Mouse (Mus musculus) heart, postnatal 0 days (tissue): ENCODE data around the gene Preb. TPM values are rescaled to one million over a fixed set of nuclear protein-coding genes. Genes with fewer than 3 reads are reported as not detected.
A peak's percentile ranks its signal among the peaks of the same experiment; 100 is the strongest.

Source experiments
- ATAC-seq: fragments of 200-750 bp; cut with Nextera tagmentation; 2 replicates; pipeline ENCODE4 v1.8.0; 2017; ENCODE audit warnings: low read depth, moderate number of reproducible peaks, moderate library complexity; ENCODE audit not compliant: insufficient read depth
- DNase-seq: peaks from one replicate; pipeline ENCODE4 v3.0.0-alpha.2; 2016; ENCODE audit warnings: low spot score
- H3K27ac ChIP-seq: fragments of 300-500 bp; sonication (generic); 2 replicates; pipeline ENCODE4 v1.5.1; 2014; ENCODE audit warnings: low read depth, mild to moderate bottlenecking
- H3K27me3 ChIP-seq: fragments of 300-500 bp; sonication (generic); 2 replicates; pipeline ENCODE4 v1.6.1; 2014; ENCODE audit warnings: low read length, mixed read lengths; ENCODE audit not compliant: control insufficient read depth, insufficient read depth
- H3K36me3 ChIP-seq: fragments of 300-500 bp; sonication (generic); replicated peaks from 2 replicates; pipeline ENCODE4 v1.6.1; 2014; ENCODE audit warnings: low read length, mixed read lengths; ENCODE audit not compliant: control insufficient read depth, insufficient read depth
- H3K4me1 ChIP-seq: fragments of 300-500 bp; sonication (generic); 2 replicates; pipeline ENCODE4 v1.6.1; 2014; ENCODE audit warnings: antibody characterized with exemption; ENCODE audit not compliant: control insufficient read depth, insufficient read depth
- H3K4me2 ChIP-seq: fragments of 300-500 bp; sonication (generic); 2 replicates; pipeline ENCODE4 v1.6.1; 2014; ENCODE audit warnings: low read depth, mild to moderate bottlenecking, low read length, moderate library complexity
- H3K4me3 ChIP-seq: fragments of 300-500 bp; sonication (generic); 2 replicates; pipeline ENCODE4 v1.5.1; 2014; ENCODE audit warnings: low read depth, low read length
- H3K9ac ChIP-seq: fragments of 300-500 bp; sonication (generic); replicated peaks from 2 replicates; pipeline ENCODE4 v1.6.1; 2014; ENCODE audit warnings: low read depth, low read length, mixed read lengths
- H3K9me3 ChIP-seq: fragments of 300-500 bp; sonication (generic); replicated peaks from 2 replicates; pipeline ENCODE4 v1.6.1; 2016; ENCODE audit warnings: low read length; ENCODE audit not compliant: control insufficient read depth
- CTCF ChIP-seq: IDR thresholded peaks from 2 replicates; pipeline ENCODE4 v1.5.1; 2016; ENCODE audit warnings: antibody characterized with exemption, control low read depth, low read depth
- EP300 ChIP-seq: IDR thresholded peaks from 2 replicates; pipeline ENCODE4 v1.6.1; 2016; ENCODE audit warnings: antibody characterized with exemption, low read depth
- WGBS: fragments of 180-500 bp; shearing (Covaris S2); extraction: QIAGEN DNeasy Blood & Tissue Kit; methylation state at CpG from one replicate; pipeline ENCODE4 v1.1.7; 2014; 5-methylcytosine and 5-hydroxymethylcytosine counted together
- polyA plus RNA-seq: library from polyadenylated mRNA; unstranded; fragments of >200 nt; fragmentation: Nextera tagmentation; extraction: Ambion mirVana; gene quantifications from 2 replicates; pipeline ENCODE4 v1.2.1, GENCODE M21; 2015
- total RNA-seq: library from RNA; depleted of rRNA; stranded (reverse); fragments of >200 nt; gene quantifications from 2 replicates; pipeline ENCODE4 v1.2.3, GENCODE M21; 2014; ENCODE audit warnings: low replicate concordance

Preb gene
- total and polyA plus RNA-seq, 2 experiments from 2014 or later, result 40.0 to 54.3 TPM

DNA sequence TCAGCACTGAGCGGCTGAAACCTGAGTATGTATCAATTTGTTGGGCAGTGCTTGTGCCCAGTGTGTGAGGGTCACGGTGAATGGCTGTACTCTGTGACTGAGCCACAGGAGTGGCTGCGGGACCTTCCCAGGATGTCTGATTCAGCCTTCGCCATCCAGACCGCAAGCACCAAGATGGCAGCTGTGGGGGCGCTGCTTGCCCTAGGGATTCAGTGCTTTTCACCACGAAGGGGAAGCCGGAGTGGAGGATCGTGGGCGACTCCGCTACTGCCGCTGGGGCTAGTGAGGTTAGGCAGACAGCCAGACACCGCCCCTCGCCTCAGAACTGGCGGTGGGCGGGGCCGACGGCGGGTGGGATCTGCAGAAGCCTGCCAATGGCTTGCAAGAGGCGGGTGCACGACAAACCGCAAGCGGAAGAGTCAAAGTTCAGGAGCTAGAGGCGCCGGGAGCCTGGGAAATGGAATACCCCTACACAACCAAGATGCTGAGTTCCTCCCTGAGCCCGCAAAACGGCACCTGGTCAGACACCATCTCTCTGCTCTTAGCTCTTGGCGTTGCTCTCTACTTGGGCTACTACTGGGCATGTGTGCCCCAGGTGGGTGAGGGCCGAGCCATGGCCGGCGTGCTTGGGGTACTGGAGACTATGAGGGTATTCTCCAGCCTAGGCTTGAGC, 10.4 kb downstream of the Preb start:
- under 1% methylated on average over 31 of the region's 31 CpGs for WGBS
- no peaks in the 10 kb centered on the region for H3K9me3 ChIP-seq
- ATAC-seq, result peak; percentile 88

DNA sequence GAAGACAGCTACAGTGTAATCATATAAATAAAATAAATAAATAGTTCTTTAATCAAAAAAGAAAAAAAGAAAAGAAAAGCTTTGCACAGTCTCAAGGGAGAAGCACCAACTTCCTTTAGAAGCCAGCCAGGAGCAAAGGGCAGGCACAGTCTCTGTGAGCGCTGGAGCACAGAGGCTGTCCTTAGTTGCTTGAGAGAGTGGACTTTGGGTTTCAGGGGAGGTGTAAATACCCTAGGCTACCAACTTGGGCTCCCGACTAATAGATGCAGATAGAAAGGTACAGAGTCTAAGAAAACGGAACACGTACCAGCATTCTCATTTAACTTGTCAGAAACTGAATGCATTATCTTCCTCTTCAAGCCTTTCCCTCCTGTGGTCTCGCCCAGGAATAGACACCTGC, 11.5 kb downstream of the Preb start:
- peaks cover 16% of the 10 kb centered on the region for H3K36me3 ChIP-seq
- no peak overlapping the region for H3K4me2 ChIP-seq
- 73% methylated on average over 5 of the region's 5 CpGs for WGBS
- peaks cover 10% of the 10 kb centered on the region for H3K4me1 ChIP-seq
- no peak overlapping the region for H3K4me3 ChIP-seq
- TF ChIP-seq EP300 (no peak), CTCF (no peak)
- no peak overlapping the region for H3K27ac ChIP-seq
- ATAC-seq (no peak), DNase-seq (no peak)
- H3K9me3 ChIP-seq, result no peaks in the 10 kb centered on the region
- H3K27me3 ChIP-seq, result no peaks in the 10 kb centered on the region
- H3K9ac ChIP-seq, result no peak overlapping the region

More for the DNA sequence above, 10.4 kb downstream of the Preb start:
- H3K4me1 ChIP-seq, result peaks cover 10% of the 10 kb centered on the region
- peak overlapping the region; percentile 75 for H3K4me3 ChIP-seq
- H3K27ac ChIP-seq, result peak overlapping the region; percentile 72
- peak; percentile 93 for DNase-seq
- H3K9ac ChIP-seq, result peak overlapping the region; percentile 69
- TF ChIP-seq CTCF, result no peak
- H3K36me3 ChIP-seq, result peaks cover 28% of the 10 kb centered on the region
- H3K4me2 ChIP-seq, result peak overlapping the region; percentile 96
- H3K27me3 ChIP-seq, result no peaks in the 10 kb centered on the region

DNA sequence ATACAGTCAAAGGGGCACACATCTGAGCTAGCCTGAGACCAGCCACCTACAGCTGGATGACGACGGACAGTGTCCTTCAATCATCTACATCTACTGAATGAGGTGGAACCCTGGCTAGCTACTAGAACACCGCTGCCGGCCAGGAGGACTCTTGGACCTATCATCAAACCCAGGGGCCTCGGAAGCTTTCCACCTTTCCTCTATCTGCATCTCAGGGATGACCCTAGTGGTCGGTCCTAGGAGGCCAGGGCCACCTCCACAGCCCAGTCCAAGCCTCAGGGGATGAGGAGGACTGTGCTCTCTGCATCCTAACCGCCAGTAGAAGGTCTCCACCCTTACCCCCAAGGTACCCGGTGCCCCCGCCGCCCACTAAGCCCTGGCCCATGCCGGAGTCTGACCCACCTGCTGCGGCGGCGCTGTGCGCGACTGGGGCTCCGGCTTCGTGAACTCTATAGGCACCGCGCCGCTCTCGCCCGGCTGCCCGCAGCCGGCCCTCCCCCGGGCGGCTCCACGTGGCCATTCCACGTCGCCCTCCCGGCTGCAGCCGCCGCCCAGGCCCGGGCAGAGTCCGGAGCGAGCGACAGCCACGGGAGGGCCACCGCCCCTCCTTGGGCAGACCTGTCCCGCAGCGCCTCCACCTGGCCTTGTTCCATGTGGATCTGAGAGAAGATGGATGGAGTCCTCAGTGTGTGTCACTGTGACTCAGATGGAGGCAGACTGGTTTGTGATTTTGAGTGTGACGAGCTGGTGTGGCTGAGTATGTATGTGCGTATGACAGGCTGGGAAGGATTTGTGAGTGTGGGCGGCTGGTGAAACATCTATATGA, 15.0 kb downstream of the Preb start, which contains the start of gene Cgref1:
Gene Cgref1 (minus strand): TSS at position 636 of the 826 bp plus-strand sequence.
- peaks cover 2% of the 10 kb centered on the region; the same call in 1 of the 2 replicates for H3K4me1 ChIP-seq
- peak within 1 kb of the TSS; percentile 73 for H3K4me2 ChIP-seq
- peak; percentile 46 for TF ChIP-seq CTCF
- TF ChIP-seq EP300, result no peak
- H3K4me3 ChIP-seq, result peak within 1 kb of the TSS; percentile 42
- 7% methylated on average over 43 of the region's 44 CpGs for WGBS
- no peak within 1 kb of the TSS for H3K27ac ChIP-seq
- peak within 1 kb of the TSS; percentile 40; the same call in 1 of the 2 replicates for H3K9ac ChIP-seq
- no peaks in the 10 kb centered on the region for H3K9me3 ChIP-seq
- peak; percentile 34; the same call in 1 of the 2 replicates for ATAC-seq
- no peaks in the 10 kb centered on the region for H3K36me3 ChIP-seq
- no peaks in the 10 kb centered on the region for H3K27me3 ChIP-seq
- peak; percentile 28 for DNase-seq

DNA sequence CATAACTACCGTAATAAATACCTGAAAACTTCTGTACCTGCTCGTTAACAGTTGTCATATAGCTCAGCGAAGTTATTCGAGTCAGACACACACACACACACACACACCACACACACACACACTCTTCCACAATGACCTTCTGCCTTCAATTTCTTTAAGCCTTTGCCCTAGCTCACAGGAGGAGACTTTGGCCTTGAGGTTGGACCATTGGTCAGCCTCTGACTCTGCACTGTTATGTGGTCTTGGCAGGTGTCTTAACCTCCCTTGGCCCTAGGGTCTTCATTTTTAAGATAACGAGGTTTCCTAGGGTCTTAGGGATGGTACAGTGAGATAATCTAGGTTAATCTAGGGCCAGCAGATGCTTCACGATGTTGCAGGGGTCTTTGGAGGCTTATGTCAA, 15.8 kb downstream of the Preb start:
- DNase-seq (no peak), ATAC-seq (no peak)
- no peak for TF ChIP-seq EP300
- no peak for TF ChIP-seq CTCF
- no peak overlapping the region for H3K9ac ChIP-seq
- no peak overlapping the region for H3K27ac ChIP-seq
- 87% methylated on average over 6 of the region's 6 CpGs for WGBS
- no peak overlapping the region for H3K4me2 ChIP-seq
- H3K4me1 ChIP-seq, result no peaks in the 10 kb centered on the region
- no peaks in the 10 kb centered on the region for H3K36me3 ChIP-seq
- H3K9me3 ChIP-seq, result no peaks in the 10 kb centered on the region
- H3K27me3 ChIP-seq, result no peaks in the 10 kb centered on the region
- H3K4me3 ChIP-seq, result no peak overlapping the region

DNA sequence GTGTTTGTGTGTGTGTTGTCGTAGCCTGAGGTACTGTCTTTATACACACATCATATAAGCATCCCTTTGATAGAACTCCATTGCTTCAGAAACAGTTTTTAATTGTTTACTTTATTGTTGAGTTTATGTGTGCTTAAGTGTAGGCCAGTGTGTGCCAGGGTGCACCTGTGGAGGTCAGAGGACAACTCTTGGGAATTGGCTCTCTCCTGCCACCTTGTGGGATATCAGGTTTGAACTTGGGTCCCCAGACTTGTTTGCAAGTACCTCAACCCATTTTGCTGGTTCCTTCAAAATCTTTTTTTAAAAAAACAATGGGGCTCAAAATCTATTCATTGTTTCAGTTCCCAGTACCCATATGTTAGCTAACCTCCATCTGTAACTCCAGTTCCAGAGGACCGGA, 17.2 kb downstream of the Preb start:
- WGBS, result 93% methylated on average over 2 of the region's 2 CpGs
- H3K9me3 ChIP-seq, result no peaks in the 10 kb centered on the region
- no peaks in the 10 kb centered on the region for H3K27me3 ChIP-seq
- no peaks in the 10 kb centered on the region for H3K4me1 ChIP-seq
- TF ChIP-seq CTCF, result peak; percentile 30; the same call in 1 of the 2 replicates
- no peak for TF ChIP-seq EP300
- H3K27ac ChIP-seq, result no peak overlapping the region
- ATAC-seq (no peak), DNase-seq (no peak)
- no peak overlapping the region for H3K4me2 ChIP-seq
- no peaks in the 10 kb centered on the region for H3K36me3 ChIP-seq
- H3K9ac ChIP-seq, result no peak overlapping the region
- H3K4me3 ChIP-seq, result no peak overlapping the region
